Mouse (Mus musculus) kidney, adult 10 weeks (tissue): ENCODE measurements around the gene Gm5458. TPM values are rescaled to one million over a fixed set of nuclear protein-coding genes. Genes with fewer than 3 reads are reported as not detected.

Source experiments
- polyA plus RNA-seq: library from polyadenylated mRNA; stranded (reverse); fragments of 350-450 nt; fragmentation: Illumina TruSeq; extraction: RNeasy Lipid Tissue Mini Kit (QIAGEN cat#74804); gene quantifications from one replicate; pipeline ENCODE4 v1.2.3, GENCODE M21; 2014; ENCODE audit warnings: low read depth, low replicate concordance

Gene Gm5458
- not detected for polyA plus RNA-seq

DNA sequence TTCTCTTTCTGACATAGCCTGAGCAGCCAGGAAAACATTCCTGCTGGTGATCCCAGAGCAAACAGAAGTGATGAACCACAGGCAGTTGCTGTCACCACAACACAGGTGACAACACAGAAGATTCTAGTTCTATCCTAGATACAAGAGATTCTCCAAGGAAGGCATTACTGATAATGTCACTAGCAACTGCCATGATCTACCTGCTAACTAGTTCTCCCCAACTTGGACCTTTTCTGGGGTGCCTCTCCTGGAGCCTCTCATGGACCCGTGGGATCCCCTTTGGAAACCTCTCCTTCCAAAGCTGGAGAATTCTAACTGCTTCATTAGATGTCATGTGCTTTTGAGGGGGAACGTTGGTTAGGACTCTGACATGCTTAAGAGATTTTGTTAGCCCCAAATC is at the start of gene Gm5458:
TSS of gene Gm5458 (minus strand) at position 101 of the 400 bp plus-strand sequence.

DNA sequence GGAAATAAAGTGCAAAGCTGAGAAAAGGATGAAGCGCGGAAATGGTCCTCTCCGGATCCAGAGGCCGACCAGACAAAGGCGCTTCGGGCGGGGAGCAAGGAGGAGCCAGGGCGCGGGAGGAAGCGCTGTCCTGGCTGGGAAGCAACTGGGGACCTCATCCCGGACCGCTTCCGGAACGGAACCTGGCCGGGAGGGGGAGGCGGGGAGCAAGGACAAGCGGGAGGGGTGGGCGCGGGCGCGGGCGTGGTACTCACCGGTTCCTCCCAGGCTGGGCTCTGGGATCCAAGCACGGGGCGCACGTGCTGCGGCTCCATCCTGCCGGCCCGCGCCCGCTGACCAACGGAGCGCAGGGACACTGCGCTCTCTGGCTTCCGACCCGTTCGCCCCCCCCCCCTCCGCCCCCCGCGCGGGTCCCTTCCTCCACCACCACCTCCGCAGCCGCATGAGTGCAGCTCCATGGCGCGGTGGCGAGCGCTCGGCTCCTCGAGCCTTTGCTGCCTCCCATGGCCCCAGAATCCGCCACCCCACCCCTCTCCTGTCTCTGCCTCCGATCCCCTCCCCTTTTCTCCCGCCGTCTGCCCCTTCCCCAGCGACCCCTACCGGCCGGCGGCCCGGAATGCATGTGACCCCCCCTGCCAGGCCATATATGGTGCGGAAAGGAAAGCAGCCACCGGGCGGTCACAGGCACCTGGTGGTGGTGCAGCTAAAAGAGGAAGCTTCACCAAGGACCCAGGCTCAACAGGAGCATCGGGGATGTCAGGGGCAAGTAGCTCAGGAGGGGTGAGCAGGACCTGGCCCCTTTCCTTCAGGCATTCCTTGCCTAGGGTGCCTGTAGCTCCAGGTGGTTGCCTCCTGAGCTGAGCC is 17.3 kb downstream of the Gm5458 start, which contains the start of gene Gm2237:
TSS of gene Gm2237 (minus strand) at position 332 of the 864 bp plus-strand sequence.

DNA sequence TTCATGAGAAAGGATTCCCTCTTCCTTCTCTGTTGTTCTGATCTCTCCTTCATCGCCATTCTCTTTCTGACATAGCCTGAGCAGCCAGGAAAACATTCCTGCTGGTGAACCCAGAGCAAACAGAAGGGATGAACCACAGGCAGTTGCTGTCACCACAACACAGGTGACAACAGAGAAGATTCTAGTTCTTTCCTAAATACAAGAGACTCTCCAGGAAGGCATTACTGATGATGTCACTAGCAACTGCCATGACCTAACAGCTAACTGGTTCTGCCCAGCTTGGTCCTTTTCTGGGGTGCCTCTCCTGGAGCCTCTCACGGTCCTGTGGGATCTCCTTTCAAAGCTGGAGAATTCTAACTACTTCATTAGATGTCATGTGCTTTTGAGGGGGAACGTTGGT is 52.5 kb downstream of the Gm5458 start, which contains the start of gene Gm2244:
TSS of gene Gm2244 (minus strand) at position 101 of the 400 bp plus-strand sequence.

Other genes starting within 250 kb of the Gm5458 start
- not detected for gene Gm21738, start 183.7 kb downstream of the Gm5458 start, polyA plus RNA-seq
- not detected for gene Gm2244, start 52.6 kb downstream of the Gm5458 start, polyA plus RNA-seq
- 0.44 TPM for gene Gm2237, start 17.4 kb downstream of the Gm5458 start, polyA plus RNA-seq
- 12.2 TPM for gene Nid2, start 148.7 kb upstream of the Gm5458 start, polyA plus RNA-seq
- gene Rtraf, start 221.2 kb upstream of the Gm5458 start, polyA plus RNA-seq, result 289 TPM